Mouse (Mus musculus) adrenal gland, postnatal 10 days (tissue): ENCODE measurements around the gene Itga2. TPM values are rescaled to one million over a fixed set of nuclear protein-coding genes. Genes with fewer than 3 reads are reported as not detected.
A peak's percentile ranks its signal among the peaks of the same experiment; 100 is the strongest.

ENCODE experiments used
- DNase-seq: peaks from one replicate; pipeline ENCODE4 v3.0.0; 2021; ENCODE audit warnings: mixed read lengths
- total RNA-seq, 2 experiments: library from RNA; stranded (reverse); gene quantifications; 2 replicates each; pipeline ENCODE4 v1.2.3; 2021

Itga2 gene
- total RNA-seq, 2 experiments from 2014 or later: 4.4 to 4.7 TPM

DNA sequence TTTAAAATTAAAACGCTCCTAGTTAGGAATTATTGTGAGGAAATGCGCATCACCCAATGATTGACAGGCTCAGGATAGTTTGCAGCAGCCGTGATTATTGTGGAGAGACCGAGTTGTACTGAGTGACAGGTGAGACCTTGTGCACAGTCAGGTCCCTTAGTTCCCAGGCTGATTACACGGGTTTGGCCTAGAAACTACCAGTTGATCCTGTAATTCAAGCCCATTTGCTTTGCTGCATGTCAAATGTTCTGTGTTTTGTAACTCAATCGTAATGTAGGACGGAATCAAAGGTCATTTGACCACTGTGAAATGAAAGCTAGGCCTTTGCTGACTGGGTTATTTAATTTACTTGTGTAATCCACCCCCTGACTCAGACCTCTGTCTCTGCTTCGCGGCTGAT lies 113.4 kb downstream of the Itga2 start:
- peak; percentile 41 for DNase-seq

DNA sequence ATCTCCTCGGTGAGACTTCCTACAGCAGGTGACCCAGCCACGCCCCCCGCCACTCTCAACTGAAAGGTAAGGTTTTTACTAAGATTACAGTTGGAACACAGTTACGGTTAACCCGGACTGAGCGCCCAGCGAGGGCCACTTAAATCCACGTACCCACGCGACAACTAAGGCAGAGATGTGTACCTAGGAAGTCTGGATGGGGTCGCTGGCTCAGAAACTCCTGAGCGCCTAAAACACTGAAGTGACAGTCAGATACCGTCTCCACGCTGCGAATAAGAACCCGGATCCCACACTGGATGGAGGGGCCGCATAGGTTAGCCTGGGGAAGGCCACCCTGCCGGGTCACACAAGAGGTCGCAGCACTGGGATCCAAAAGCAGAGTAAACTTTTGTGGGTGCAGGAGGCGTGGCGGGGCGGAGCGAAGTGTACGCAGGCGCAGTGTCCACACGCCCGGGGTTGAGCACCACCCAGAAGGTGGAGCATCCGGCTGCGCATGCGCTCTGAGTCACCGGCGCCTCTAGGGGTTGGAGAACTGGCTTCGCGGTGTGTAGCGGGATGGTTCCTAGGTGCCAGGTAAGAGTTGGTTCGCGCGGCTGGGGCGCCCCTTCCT lies 114.0 kb downstream of the Itga2 start, which contains the start of gene Mocs2:
TSS of gene Mocs2 (plus strand) at position 486 of the 610 bp plus-strand sequence.
- peak; percentile 97 for DNase-seq

- DNase-seq: no peak
Measured at GRCm38 (mm10) chr13:114809624-114810210, 122.2 kb downstream of the Itga2 start.

GRCm38 (mm10) chr13:114802971-114803370 lies 128.9 kb downstream of the Itga2 start:
- DNase-seq: no peak

DNA sequence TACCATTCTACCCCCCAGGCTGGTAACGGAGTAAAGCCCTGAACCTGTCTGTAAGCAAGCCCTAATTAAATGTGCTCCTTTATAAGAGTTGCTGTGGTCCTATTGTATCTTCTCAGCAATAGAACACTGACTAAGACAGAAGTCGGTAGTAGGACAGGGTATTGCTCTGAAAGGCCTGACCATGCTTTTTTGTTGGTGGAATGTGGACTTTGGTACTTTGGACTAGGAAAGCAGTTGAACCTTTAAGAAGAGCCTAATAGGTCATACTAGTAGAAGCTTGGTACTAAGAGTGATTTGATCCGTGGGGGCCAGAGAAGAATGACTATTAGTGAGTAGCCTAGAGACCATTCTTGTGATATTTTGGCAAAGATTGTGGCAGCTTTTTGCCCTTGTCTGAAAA lies 130.0 kb downstream of the Itga2 start:
- no peak for DNase-seq

- DNase-seq: peak; percentile 76
Measured at GRCm38 (mm10) chr13:114793250-114794030, 138.5 kb downstream of the Itga2 start.

DNA sequence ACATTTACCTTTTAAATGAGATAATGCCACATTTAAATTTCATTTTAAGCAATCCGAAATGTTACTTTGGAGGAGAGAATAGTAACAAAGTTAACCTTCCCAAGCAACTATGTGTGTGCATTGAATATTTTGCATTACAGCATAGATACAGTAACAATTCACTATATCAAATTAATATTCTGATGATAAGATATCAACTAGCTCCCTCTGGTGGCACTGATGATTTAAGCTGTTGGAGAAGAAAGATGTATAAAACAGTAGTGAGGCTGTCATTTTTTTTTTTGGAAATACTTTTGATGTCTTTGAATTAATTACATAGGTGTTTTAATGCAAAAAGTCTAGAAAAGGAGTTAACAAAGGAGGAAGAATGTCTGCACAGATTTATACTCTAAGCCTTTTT lies 140.4 kb downstream of the Itga2 start:
- peak; percentile 45 for DNase-seq

Other genes with a start within 250 kb of the Itga2 start
- gene Mocs2, start 113.9 kb downstream of the Itga2 start, total RNA-seq: 100 to 1,000 TPM; 162 to 183 TPM
- 10 to 100 TPM; 21.8 to 25.0 TPM for gene Pelo, start 158.1 kb upstream of the Itga2 start, total RNA-seq
- gene Gm49395, start 169.8 kb upstream of the Itga2 start, total RNA-seq: 10 to 100 TPM; 10.8 to 13.2 TPM
- gene Itga1, start 169.9 kb upstream of the Itga2 start, total RNA-seq: 10 to 100 TPM; 42.4 to 59.2 TPM